8 mouse cellular contexts compared by ENCODE assay signal in the genomic region with DNA sequence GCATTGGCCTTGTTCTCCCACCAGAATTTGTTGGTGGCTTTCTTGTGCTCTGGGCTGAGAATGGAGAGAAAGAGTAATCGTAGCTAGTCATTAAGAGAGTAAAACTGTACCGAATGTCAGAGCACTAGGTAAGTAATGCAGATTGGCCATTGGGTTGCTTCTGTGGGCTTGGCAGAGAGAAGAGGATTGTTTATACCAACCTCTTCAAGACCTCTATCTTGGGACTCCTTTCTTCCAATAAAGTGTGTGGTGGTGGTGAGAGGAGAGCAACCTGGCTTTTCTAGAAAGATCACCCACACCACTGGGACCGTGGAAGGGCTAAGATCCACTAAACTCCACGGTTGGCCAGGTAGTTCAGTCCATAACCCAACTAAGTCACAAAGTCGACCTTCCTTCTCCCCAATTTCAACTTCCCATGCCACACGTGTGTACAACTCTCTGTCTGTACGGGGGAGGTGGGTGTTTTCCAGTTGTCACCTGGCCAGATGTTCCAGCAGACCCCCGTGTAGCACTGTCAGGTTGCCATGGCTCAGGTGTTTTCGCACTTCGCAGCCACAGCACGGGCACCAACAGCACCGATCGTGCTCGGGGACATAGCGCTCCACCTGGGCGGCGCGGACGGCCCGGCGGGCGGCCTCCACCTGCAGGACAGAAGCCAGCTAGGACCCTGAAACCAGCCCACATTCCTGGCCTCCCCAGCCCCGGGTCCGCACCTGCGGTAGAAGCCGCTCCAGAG. TPM values are rescaled to one million over a fixed set of nuclear protein-coding genes. Genes with fewer than 3 reads are reported as not detected.
DNase-seq lines count a peak whose midpoint lies in the region; ATAC-seq lines count a peak whose summit lies in the region.

No protein-coding gene starts in this region.

- H3K27me3 ChIP-seq in limb, embryonic 11.5 days (ENCODE audit: control insufficient read depth, insufficient read depth, low read length) = no peaks in the 10 kb centered on the region
- no peaks in the 10 kb centered on the region for H3K27me3 ChIP-seq in stomach, embryonic 14.5 days (ENCODE audit: control insufficient read depth, insufficient read depth, low read length)

- H3K4me3 ChIP-seq in limb, embryonic 11.5 days (ENCODE audit: low read depth, low read length) = peak overlapping the region; percentile 88
- peak overlapping the region; percentile 88 for H3K4me3 ChIP-seq in stomach, embryonic 14.5 days (ENCODE audit: low read depth, low read length)

- ATAC-seq in limb, embryonic 11.5 days (ENCODE audit: insufficient number of reproducible peaks, low FRiP score, low TSS enrichment, low read depth) = peak; percentile 59; the same call in 1 of the 2 replicates
- ATAC-seq in stomach, embryonic 14.5 days (ENCODE audit: insufficient number of reproducible peaks, insufficient read depth, low FRiP score, low read depth) = peak; percentile 61

- H3K27ac ChIP-seq in limb, embryonic 11.5 days (replicated peaks; ENCODE audit: low read depth, low read length) = peak overlapping the region; percentile 42; the same call in 1 of the 2 replicates
- peak overlapping the region; percentile 63; the same call in 1 of the 2 replicates for H3K27ac ChIP-seq in stomach, embryonic 14.5 days (ENCODE audit: low read length)

- H3K4me2 ChIP-seq in limb, embryonic 11.5 days (ENCODE audit: low read depth, severe bottlenecking) = peak overlapping the region; percentile 93
- peak overlapping the region; percentile 85 for H3K4me2 ChIP-seq in stomach, embryonic 14.5 days (replicated peaks; ENCODE audit: low read depth, low read length)

- H3K36me3 ChIP-seq in limb, embryonic 11.5 days (ENCODE audit: control insufficient read depth, insufficient read depth, low read length) = peaks cover 8% of the 10 kb centered on the region; the same call in 1 of the 2 replicates
- H3K36me3 ChIP-seq in stomach, embryonic 14.5 days (ENCODE audit: control insufficient read depth, insufficient read depth, low read length) = peaks cover 16% of the 10 kb centered on the region

- WGBS in limb, embryonic 11.5 days = 7% methylated on average over 26 of the region's 26 CpGs
- WGBS in stomach, embryonic 14.5 days = 7% methylated on average over 26 of the region's 26 CpGs

- peak; percentile 14 for DNase-seq in embryo, embryonic 11.5 days (ENCODE audit: low read depth, low spot score)
- no peak for DNase-seq in embryo, embryonic 11 days
- peak; percentile 28 for DNase-seq in ovary, postnatal 14 days (ENCODE audit: low spot score)
- DNase-seq in ovary, postnatal 10 days (ENCODE audit: low spot score) = no peak
- no peak for DNase-seq in limb, embryonic 11.5 days (ENCODE audit: low spot score)
- DNase-seq in yolk sac, embryonic 10.5 days (ENCODE audit: low spot score) = no peak
- DNase-seq in right cerebral cortex, postnatal 14 days = no peak

- H3K4me1 ChIP-seq in limb, embryonic 11.5 days (ENCODE audit: control insufficient read depth, insufficient read depth, low read length) = peaks cover 7% of the 10 kb centered on the region
- H3K4me1 ChIP-seq in stomach, embryonic 14.5 days (ENCODE audit: control insufficient read depth, insufficient read depth, low read length) = peaks cover 4% of the 10 kb centered on the region

- peak overlapping the region; percentile 72 for H3K9ac ChIP-seq in limb, embryonic 11.5 days (ENCODE audit: low read length)
- peak overlapping the region; percentile 83 for H3K9ac ChIP-seq in stomach, embryonic 14.5 days (replicated peaks; ENCODE audit: low read depth, low read length)

- H3K9me3 ChIP-seq in limb, embryonic 11.5 days (ENCODE audit: control insufficient read depth, low read length) = no peaks in the 10 kb centered on the region
- no peaks in the 10 kb centered on the region for H3K9me3 ChIP-seq in stomach, embryonic 14.5 days (ENCODE audit: control insufficient read depth, low read depth, low read length)

RNA-seq across cellular contexts. Expression of a gene that starts 1.0 kb away (rescaled TPM):
- 22.0 and 27.1 TPM in 2 replicates for polyA plus RNA-seq in limb, embryonic 11.5 days (2014; fragmentation: Nextera tagmentation; extraction: Ambion mirVana)
- 27.0 and 30.7 TPM in 2 replicates for polyA plus RNA-seq in stomach, embryonic 14.5 days (2014; fragmentation: Nextera tagmentation; extraction: Ambion mirVana)

RNA-seq across cellular contexts. Expression of a gene that starts 9.9 kb away (rescaled TPM):
- polyA plus RNA-seq in limb, embryonic 11.5 days (2014; fragmentation: Nextera tagmentation; extraction: Ambion mirVana) = 141 TPM in 2 replicates
- polyA plus RNA-seq in stomach, embryonic 14.5 days (2014; fragmentation: Nextera tagmentation; extraction: Ambion mirVana) = 118 and 123 TPM in 2 replicates

RNA-seq across cellular contexts. Expression of a gene that starts 10.4 kb away (rescaled TPM):
- polyA plus RNA-seq in limb, embryonic 11.5 days (2014; fragmentation: Nextera tagmentation; extraction: Ambion mirVana) = 2,256 and 2,311 TPM in 2 replicates
- 2,532 and 2,694 TPM in 2 replicates for polyA plus RNA-seq in stomach, embryonic 14.5 days (2014; fragmentation: Nextera tagmentation; extraction: Ambion mirVana)

RNA-seq across cellular contexts. Expression of a gene that starts 20.7 kb away (rescaled TPM):
- 10.1 and 10.6 TPM in 2 replicates for polyA plus RNA-seq in limb, embryonic 11.5 days (2014; fragmentation: Nextera tagmentation; extraction: Ambion mirVana)
- 22.3 and 23.7 TPM in 2 replicates for polyA plus RNA-seq in stomach, embryonic 14.5 days (2014; fragmentation: Nextera tagmentation; extraction: Ambion mirVana)

RNA-seq across cellular contexts. Expression of a gene that starts 23.6 kb away (rescaled TPM):
- polyA plus RNA-seq in limb, embryonic 11.5 days (2014; fragmentation: Nextera tagmentation; extraction: Ambion mirVana) = not detected in 2 replicates
- polyA plus RNA-seq in stomach, embryonic 14.5 days (2014; fragmentation: Nextera tagmentation; extraction: Ambion mirVana) = not detected in 2 replicates

Comparison
In these comparisons a context has a peak if more than half of its experiments do, and no peak if none do; other contexts are left out.
1. DNase-seq: peak in embryo, embryonic 11.5 days (single experiment) and ovary, postnatal 14 days (single experiment); none in embryo, embryonic 11 days (single experiment), ovary, postnatal 10 days (single experiment), limb, embryonic 11.5 days (single experiment), yolk sac, embryonic 10.5 days (single experiment) and right cerebral cortex, postnatal 14 days (single experiment).